Mouse (Mus musculus) midbrain, embryonic 13.5 days (tissue): ENCODE data around the gene Letmd1. TPM values are rescaled to one million over a fixed set of nuclear protein-coding genes. Genes with fewer than 3 reads are reported as not detected.

ENCODE experiments used
- ATAC-seq: fragments of 200-750 bp; cut with Nextera tagmentation; 2 replicates; pipeline ENCODE4 v1.8.0; 2017; ENCODE audit warnings: mild to moderate bottlenecking, moderate TSS enrichment, moderate library complexity
- H3K27ac ChIP-seq: fragments of 300-500 bp; sonication (generic); 2 replicates; pipeline ENCODE4 v1.5.1; 2015; ENCODE audit warnings: inconsistent platforms, mild to moderate bottlenecking, moderate library complexity
- H3K27me3 ChIP-seq: fragments of 300-500 bp; sonication (generic); 2 replicates; pipeline ENCODE4 v1.6.1; 2015; ENCODE audit warnings: mild to moderate bottlenecking, inconsistent platforms
- H3K36me3 ChIP-seq: fragments of 300-500 bp; sonication (generic); 2 replicates; pipeline ENCODE4 v1.6.1; 2015; ENCODE audit warnings: mild to moderate bottlenecking, inconsistent platforms
- H3K4me1 ChIP-seq: fragments of 300-500 bp; sonication (generic); replicated peaks from 2 replicates; pipeline ENCODE4 v1.6.1; 2015; ENCODE audit warnings: inconsistent platforms
- H3K4me2 ChIP-seq: fragments of 300-500 bp; sonication (generic); replicated peaks from 2 replicates; pipeline ENCODE4 v1.6.1; 2015; ENCODE audit warnings: moderate library complexity, mild to moderate bottlenecking, inconsistent platforms
- H3K4me3 ChIP-seq: fragments of 300-500 bp; sonication (generic); replicated peaks from 2 replicates; pipeline ENCODE4 v1.5.1; 2015; ENCODE audit warnings: mild to moderate bottlenecking, inconsistent platforms
- H3K9ac ChIP-seq: fragments of 300-500 bp; sonication (generic); replicated peaks from 2 replicates; pipeline ENCODE4 v1.6.1; 2015; ENCODE audit warnings: mild to moderate bottlenecking, inconsistent platforms
- H3K9me3 ChIP-seq: fragments of 300-500 bp; sonication (generic); 2 replicates; pipeline ENCODE4 v1.6.1; 2016; ENCODE audit warnings: mild to moderate bottlenecking, inconsistent platforms
- WGBS: fragments of 180-500 bp; shearing (Covaris S2); methylation state at CpG from one replicate; pipeline ENCODE4 v1.1.7; 2015; 5-methylcytosine and 5-hydroxymethylcytosine counted together
- polyA plus RNA-seq: library from polyadenylated mRNA; unstranded; fragments of >200 nt; fragmentation: Nextera tagmentation; extraction: Ambion mirVana; gene quantifications from 2 replicates; pipeline ENCODE4 v1.2.1, GENCODE M21; 2015

Letmd1 gene
- polyA plus RNA-seq, 1 experiment from 2014 or later = 55.2 TPM

DNA sequence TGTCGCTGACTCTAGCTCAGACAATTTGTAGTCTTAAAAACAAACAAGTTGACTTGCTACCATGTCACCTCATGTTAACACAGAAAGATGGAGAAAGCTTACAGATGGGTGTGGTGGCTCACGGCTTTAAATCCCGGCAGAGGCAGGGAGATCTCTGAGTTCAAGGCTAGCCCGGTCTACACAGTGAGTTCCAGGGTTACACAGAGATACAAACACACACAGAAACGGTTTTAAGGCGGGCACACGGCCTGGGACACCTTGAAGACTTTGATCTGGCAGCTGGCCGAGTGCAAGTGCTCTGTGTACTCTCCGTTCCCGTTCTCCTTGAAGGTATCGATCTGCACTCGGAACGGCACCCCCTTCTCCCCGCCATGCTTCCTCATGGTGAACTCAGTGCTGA lies 51.5 kb downstream of the Letmd1 start:
- H3K4me2 ChIP-seq = no peak overlapping the region
- no peaks in the 10 kb centered on the region for H3K9me3 ChIP-seq
- H3K27me3 ChIP-seq = no peaks in the 10 kb centered on the region
- H3K36me3 ChIP-seq = peaks cover 75% of the 10 kb centered on the region
- H3K27ac ChIP-seq = no peak overlapping the region
- no peak for ATAC-seq
- no peaks in the 10 kb centered on the region for H3K4me1 ChIP-seq
- H3K4me3 ChIP-seq = no peak overlapping the region
- WGBS = 96% methylated on average over 14 of the region's 14 CpGs
- H3K9ac ChIP-seq = no peak overlapping the region

DNA sequence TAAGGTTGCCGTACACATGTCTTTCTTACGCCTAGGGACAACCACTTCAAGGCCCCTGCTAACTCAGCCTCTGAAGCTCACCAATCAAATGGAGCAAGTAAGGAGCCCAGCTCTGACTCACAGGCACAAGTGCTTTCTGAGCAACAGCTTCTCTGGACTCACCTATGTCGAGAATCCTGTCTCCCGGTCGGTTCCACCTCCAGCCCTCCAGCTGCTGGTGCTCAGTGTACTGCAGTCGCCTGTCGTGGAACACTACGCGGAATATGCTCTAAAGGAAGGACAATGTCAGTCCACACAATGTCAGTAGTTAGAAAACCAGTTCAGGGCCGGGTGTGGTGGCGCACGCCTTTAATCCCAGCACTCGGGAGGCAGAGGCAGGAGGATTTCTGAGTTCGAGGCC lies 56.6 kb downstream of the Letmd1 start:
- Histone ChIP-seq H3K27ac (no peak overlapping the region), H3K4me3 (no peak overlapping the region), H3K9me3 (no peaks in the 10 kb centered on the region), H3K4me2 (no peak overlapping the region), H3K27me3 (no peaks in the 10 kb centered on the region), H3K4me1 (no peaks in the 10 kb centered on the region), H3K9ac (no peak overlapping the region), H3K36me3 (peaks cover 47% of the 10 kb centered on the region)
- ATAC-seq = no peak
- 96% methylated on average over 14 of the region's 14 CpGs for WGBS

DNA sequence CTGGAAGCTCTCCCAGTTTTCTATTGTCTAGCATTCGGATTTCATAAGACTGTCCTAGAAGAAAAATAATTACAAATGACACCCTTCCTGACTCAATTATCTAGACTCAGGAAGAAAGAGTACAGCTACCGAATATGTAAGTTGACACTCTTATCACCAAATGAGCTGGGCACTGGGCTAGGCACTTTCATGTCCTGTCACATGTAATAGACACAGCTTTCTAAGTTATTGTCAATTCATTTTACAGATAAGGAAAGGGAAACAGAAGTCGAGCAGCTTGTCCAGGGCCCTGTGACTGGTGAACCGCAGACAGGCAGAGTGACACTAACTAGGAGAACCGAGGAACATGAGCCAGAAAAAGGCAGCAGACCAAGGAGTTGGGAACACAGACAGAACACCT lies 59.1 kb downstream of the Letmd1 start:
- H3K27me3 ChIP-seq = no peaks in the 10 kb centered on the region
- H3K4me3 ChIP-seq = no peak overlapping the region
- no peak overlapping the region for H3K27ac ChIP-seq
- peaks cover 29% of the 10 kb centered on the region for H3K36me3 ChIP-seq
- H3K9me3 ChIP-seq = no peaks in the 10 kb centered on the region
- no peak for ATAC-seq
- no peak overlapping the region for H3K9ac ChIP-seq
- no peaks in the 10 kb centered on the region for H3K4me1 ChIP-seq
- 90% methylated on average over 5 of the region's 5 CpGs for WGBS
- H3K4me2 ChIP-seq = no peak overlapping the region

Other genes with a start within 250 kb of the Letmd1 start
- 19.6 and 19.9 TPM in 2 replicates for gene Atf1, start 241.2 kb upstream of the Letmd1 start, polyA plus RNA-seq
- gene Tmprss12, start 188.2 kb upstream of the Letmd1 start, polyA plus RNA-seq = not detected in 2 replicates
- gene Mettl7a1, start 164.9 kb upstream of the Letmd1 start, polyA plus RNA-seq = 4.5 and 4.6 TPM in 2 replicates
- not detected in 2 replicates for gene Mettl7a3, start 134.1 kb upstream of the Letmd1 start, polyA plus RNA-seq
- not detected in 2 replicates for gene Methig1, start 115.9 kb upstream of the Letmd1 start, polyA plus RNA-seq
- not detected in 2 replicates for gene Mettl7a2, start 115.8 kb upstream of the Letmd1 start, polyA plus RNA-seq
- gene Higd1c, start 104.5 kb upstream of the Letmd1 start, polyA plus RNA-seq = not detected in 2 replicates
- 0.08 and 0.11 TPM in 2 replicates for gene Gm5475, start 46.9 kb upstream of the Letmd1 start, polyA plus RNA-seq
- gene Slc11a2, start 44.0 kb upstream of the Letmd1 start, polyA plus RNA-seq = 21.5 TPM in 2 replicates
- gene Csrnp2, start 26.5 kb downstream of the Letmd1 start, polyA plus RNA-seq = 44.7 and 45.7 TPM in 2 replicates
- gene Tfcp2, start 83.0 kb downstream of the Letmd1 start, polyA plus RNA-seq = 48.2 and 48.4 TPM in 2 replicates
- gene Pou6f1, start 131.0 kb downstream of the Letmd1 start, polyA plus RNA-seq = 45.5 and 47.8 TPM in 2 replicates
- gene Dazap2, start 146.3 kb downstream of the Letmd1 start, polyA plus RNA-seq = 162 and 166 TPM in 2 replicates
- 2.4 and 2.9 TPM in 2 replicates for gene Smagp, start 167.9 kb downstream of the Letmd1 start, polyA plus RNA-seq
- gene Bin2, start 200.5 kb downstream of the Letmd1 start, polyA plus RNA-seq = 1.2 and 1.3 TPM in 2 replicates
- 0.34 and 1.1 TPM in 2 replicates for gene Cela1, start 218.9 kb downstream of the Letmd1 start, polyA plus RNA-seq